In the genomic region with DNA sequence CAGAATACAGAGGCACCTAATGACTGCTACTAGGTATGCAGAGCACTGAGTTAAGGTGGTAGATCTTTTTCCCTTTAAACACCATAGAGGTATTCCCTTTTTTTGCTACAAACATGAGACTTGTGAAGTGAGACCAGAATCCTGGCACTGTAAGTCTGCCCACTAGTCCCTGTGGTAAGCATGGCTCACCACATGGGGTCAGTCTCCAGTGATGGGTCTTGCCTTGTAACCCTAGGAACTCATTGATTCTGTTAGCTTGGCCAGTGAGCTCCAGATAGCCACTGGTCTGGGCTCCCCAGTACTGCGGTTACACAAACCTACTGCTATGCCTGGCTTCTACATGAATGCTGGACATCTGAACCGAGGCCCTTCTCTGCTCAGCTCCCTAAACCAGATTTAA, we compare ENCODE assay signal across 12 mouse cellular contexts. TPM values are rescaled to one million over a fixed set of nuclear protein-coding genes. Genes with fewer than 3 reads are reported as not detected.
DNase-seq lines count a peak whose midpoint lies in the region; ATAC-seq and TF ChIP-seq lines count a peak whose summit lies in the region.
"Had no signal": no experiment of that assay in that cellular context is flagged by ENCODE, and none has a peak within 500 bp of the region (broad histone marks: within the 10 kb centered on the region; RNA-seq: fewer than 3 reads in every experiment).

No protein-coding gene starts in this region.

- H3K9ac ChIP-seq in kidney, postnatal 0 days (ENCODE audit: low read depth, low read length): no peak overlapping the region
- no peak overlapping the region for H3K9ac ChIP-seq in kidney, embryonic 16.5 days (replicated peaks; ENCODE audit: low read length)
- no peak overlapping the region for H3K9ac ChIP-seq in midbrain, embryonic 12.5 days (replicated peaks)
- H3K9ac ChIP-seq in midbrain, embryonic 15.5 days: no peak overlapping the region
- H3K9ac ChIP-seq: limb, embryonic 12.5 days had no signal

- no peaks in the 10 kb centered on the region for H3K27me3 ChIP-seq in kidney, postnatal 0 days (ENCODE audit: insufficient read depth, low read length)
- no peaks in the 10 kb centered on the region for H3K27me3 ChIP-seq in kidney, embryonic 16.5 days (ENCODE audit: insufficient read depth, low read length)
- H3K27me3 ChIP-seq in midbrain, embryonic 12.5 days: no peaks in the 10 kb centered on the region
- H3K27me3 ChIP-seq in midbrain, embryonic 15.5 days (replicated peaks): no peaks in the 10 kb centered on the region
- H3K27me3 ChIP-seq: limb, embryonic 12.5 days had no signal

- H3K4me1 ChIP-seq in kidney, postnatal 0 days (replicated peaks; ENCODE audit: insufficient read depth, low read length): no peaks in the 10 kb centered on the region
- H3K4me1 ChIP-seq in kidney, embryonic 16.5 days (ENCODE audit: insufficient read depth, low read length): no peaks in the 10 kb centered on the region
- no peaks in the 10 kb centered on the region for H3K4me1 ChIP-seq in midbrain, embryonic 12.5 days
- no peaks in the 10 kb centered on the region for H3K4me1 ChIP-seq in midbrain, embryonic 15.5 days
- H3K4me1 ChIP-seq: limb, embryonic 12.5 days had no signal

- WGBS in kidney, postnatal 0 days: 91% methylated on average over 2 of the region's 2 CpGs
- WGBS in kidney, embryonic 16.5 days: 87% methylated on average over 2 of the region's 2 CpGs
- 80% methylated on average over 2 of the region's 2 CpGs for WGBS in midbrain, embryonic 12.5 days
- WGBS in midbrain, embryonic 15.5 days: 84% methylated on average over 2 of the region's 2 CpGs

- H3K4me3 ChIP-seq in kidney, postnatal 0 days (replicated peaks; ENCODE audit: low read depth, low read length): no peak overlapping the region
- H3K4me3 ChIP-seq in kidney, embryonic 16.5 days (ENCODE audit: low read length): no peak overlapping the region
- H3K4me3 ChIP-seq in midbrain, embryonic 12.5 days: no peak overlapping the region
- no peak overlapping the region for H3K4me3 ChIP-seq in midbrain, embryonic 15.5 days
- H3K4me3 ChIP-seq: limb, embryonic 12.5 days had no signal

- H3K36me3 ChIP-seq in kidney, postnatal 0 days (ENCODE audit: insufficient read depth, low read length): no peaks in the 10 kb centered on the region
- H3K36me3 ChIP-seq in kidney, embryonic 16.5 days (ENCODE audit: insufficient read depth, low read length): no peaks in the 10 kb centered on the region
- H3K36me3 ChIP-seq in midbrain, embryonic 12.5 days: peaks cover 97% of the 10 kb centered on the region
- peaks cover 28% of the 10 kb centered on the region; the same call in 1 of the 2 replicates for H3K36me3 ChIP-seq in midbrain, embryonic 15.5 days (replicated peaks)
- H3K36me3 ChIP-seq: limb, embryonic 12.5 days had no signal

- no peak for ATAC-seq in cerebellum, adult (ENCODE audit: insufficient number of reproducible peaks, low FRiP score, low TSS enrichment)
- ATAC-seq in kidney, postnatal 0 days (replicated peaks; ENCODE audit: low FRiP score, low read depth): no peak
- ATAC-seq in kidney, embryonic 16.5 days (ENCODE audit: low FRiP score, low TSS enrichment): no peak
- ATAC-seq in midbrain, embryonic 12.5 days (ENCODE audit: low FRiP score, low read depth): peak; percentile 49; the same call in 1 of the 2 replicates
- ATAC-seq in midbrain, embryonic 15.5 days (replicated peaks): no peak
- ATAC-seq: hindbrain, embryonic 16.5 days had no signal

- H3K4me2 ChIP-seq in kidney, postnatal 0 days (ENCODE audit: low read length): no peak overlapping the region
- no peak overlapping the region for H3K4me2 ChIP-seq in kidney, embryonic 16.5 days (replicated peaks; ENCODE audit: low read depth, low read length)
- H3K4me2 ChIP-seq in midbrain, embryonic 12.5 days (replicated peaks): no peak overlapping the region
- H3K4me2 ChIP-seq in midbrain, embryonic 15.5 days: no peak overlapping the region
- H3K4me2 ChIP-seq: limb, embryonic 12.5 days had no signal

- no peaks in the 10 kb centered on the region for H3K9me3 ChIP-seq in kidney, postnatal 0 days (replicated peaks; ENCODE audit: low read length)
- H3K9me3 ChIP-seq in kidney, embryonic 16.5 days (ENCODE audit: low read length): no peaks in the 10 kb centered on the region
- H3K9me3 ChIP-seq in midbrain, embryonic 12.5 days: no peaks in the 10 kb centered on the region
- H3K9me3 ChIP-seq in midbrain, embryonic 15.5 days: no peaks in the 10 kb centered on the region
- H3K9me3 ChIP-seq: limb, embryonic 12.5 days had no signal

- H3K27ac ChIP-seq in kidney, postnatal 0 days: no peak overlapping the region
- H3K27ac ChIP-seq in kidney, embryonic 16.5 days (ENCODE audit: low read length): no peak overlapping the region
- no peak overlapping the region for H3K27ac ChIP-seq in midbrain, embryonic 12.5 days (replicated peaks)
- no peak overlapping the region for H3K27ac ChIP-seq in midbrain, embryonic 15.5 days
- H3K27ac ChIP-seq: limb, embryonic 12.5 days had no signal

- peak; percentile 52; the same call in 1 of the 2 replicates for TF ChIP-seq CTCF in kidney, postnatal 0 days (IDR thresholded peaks at IDR 0.05; ENCODE audit: low read depth)

- peak; percentile 36 for DNase-seq in cerebellum, adult 9-10 months
- no peak for DNase-seq in kidney, postnatal 0 days (ENCODE audit: low spot score)
- peak; percentile 17 for DNase-seq in retina, postnatal 7 days (ENCODE audit: low read depth, low spot score)
- DNase-seq in ovary, adult 18-20 months (ENCODE audit: low spot score): no peak
- DNase-seq: B cell, adult 2 months; heart, postnatal 10 days had no signal

RNA-seq across cellular contexts. Expression of gene Rad18, which starts 45.8 kb away (rescaled TPM):
- 24.1 and 29.1 TPM in 2 replicates for polyA plus RNA-seq in kidney, postnatal 0 days (2015; fragmentation: Nextera tagmentation; extraction: Ambion mirVana)
- polyA plus RNA-seq in kidney, embryonic 16.5 days (2015; fragmentation: Nextera tagmentation; extraction: Ambion mirVana): 40.8 and 42.5 TPM in 2 replicates
- 32.9 and 34.8 TPM in 2 replicates for polyA plus RNA-seq in midbrain, embryonic 12.5 days (2016; fragmentation: Nextera tagmentation; extraction: Ambion mirVana)
- polyA plus RNA-seq in midbrain, embryonic 15.5 days (2015; fragmentation: Nextera tagmentation; extraction: Ambion mirVana): 13.1 and 13.4 TPM in 2 replicates

Comparison
In these comparisons a context has a peak if more than half of its experiments do, and no peak if none do; other contexts are left out.
1. DNase-seq: peak in cerebellum, adult 9-10 months (single experiment) and retina, postnatal 7 days (single experiment); none in kidney, postnatal 0 days (single experiment) and ovary, adult 18-20 months (single experiment).